Mouse (Mus musculus) C2C12 (cell line): ENCODE measurements at regions not wholly inside any gene's neighbourhood (a gene's known extent, or its start where the extent isn't known, plus 50 kb on each side); places are given as distances from the start of the nearest gene placed in this dataset.

ENCODE experiments used
- H3K27me3 ChIP-seq: one replicate; pipeline ENCODE4 v1.6.1; 2011; ENCODE audit not compliant: control insufficient read depth, insufficient read depth, insufficient read length
- H3K36me3 ChIP-seq: one replicate; pipeline ENCODE4 v1.6.1; 2011; ENCODE audit not compliant: control insufficient read depth, insufficient read depth
- H3K4me3 ChIP-seq: one replicate; pipeline ENCODE4 v1.5.1; 2011; ENCODE audit warnings: mild to moderate bottlenecking, control low read depth; ENCODE audit not compliant: poor library complexity, insufficient read depth, severe bottlenecking
- H3K79me2 ChIP-seq: one replicate; pipeline ENCODE4 v1.6.1; 2011; ENCODE audit not compliant: control insufficient read depth, insufficient read depth
- H3K79me3 ChIP-seq: one replicate; pipeline ENCODE4 v1.6.1; 2011; ENCODE audit warnings: low read depth, control low read depth
- H3ac ChIP-seq: one replicate; pipeline ENCODE3; 2011; ENCODE audit warnings: low read depth; ENCODE audit not compliant: control insufficient read depth, insufficient read length
- CEBPB ChIP-seq: IDR thresholded peaks from one replicate; pipeline ENCODE4 v1.6.1; 2011; ENCODE audit warnings: low read depth, mild to moderate bottlenecking, control low read depth, moderate library complexity
- CTCF ChIP-seq: IDR thresholded peaks from one replicate; pipeline ENCODE4 v1.5.1; 2011; ENCODE audit not compliant: control insufficient read depth, insufficient read depth, insufficient read length
- FOSL1 ChIP-seq: IDR thresholded peaks from one replicate; pipeline ENCODE4 v1.8.0; 2011; ENCODE audit warnings: mild to moderate bottlenecking, low read length; ENCODE audit not compliant: poor library complexity, insufficient read depth, severe bottlenecking
- MAX ChIP-seq: IDR thresholded peaks from one replicate; pipeline ENCODE4 v1.6.1; 2011; ENCODE audit warnings: mild to moderate bottlenecking, control low read depth
- MYOD1 ChIP-seq: IDR thresholded peaks from one replicate; pipeline ENCODE4 v1.6.1; 2011; ENCODE audit warnings: low read depth; ENCODE audit not compliant: control insufficient read depth, insufficient read length
- MYOG ChIP-seq: IDR thresholded peaks from one replicate; pipeline ENCODE4 v1.6.1; 2011; ENCODE audit not compliant: control insufficient read depth, insufficient read length; ENCODE audit errors: extremely low read depth
- USF1 ChIP-seq: IDR thresholded peaks from one replicate; pipeline ENCODE4 v1.6.1; 2011; ENCODE audit warnings: low read depth, mild to moderate bottlenecking, control low read depth, moderate library complexity

DNA sequence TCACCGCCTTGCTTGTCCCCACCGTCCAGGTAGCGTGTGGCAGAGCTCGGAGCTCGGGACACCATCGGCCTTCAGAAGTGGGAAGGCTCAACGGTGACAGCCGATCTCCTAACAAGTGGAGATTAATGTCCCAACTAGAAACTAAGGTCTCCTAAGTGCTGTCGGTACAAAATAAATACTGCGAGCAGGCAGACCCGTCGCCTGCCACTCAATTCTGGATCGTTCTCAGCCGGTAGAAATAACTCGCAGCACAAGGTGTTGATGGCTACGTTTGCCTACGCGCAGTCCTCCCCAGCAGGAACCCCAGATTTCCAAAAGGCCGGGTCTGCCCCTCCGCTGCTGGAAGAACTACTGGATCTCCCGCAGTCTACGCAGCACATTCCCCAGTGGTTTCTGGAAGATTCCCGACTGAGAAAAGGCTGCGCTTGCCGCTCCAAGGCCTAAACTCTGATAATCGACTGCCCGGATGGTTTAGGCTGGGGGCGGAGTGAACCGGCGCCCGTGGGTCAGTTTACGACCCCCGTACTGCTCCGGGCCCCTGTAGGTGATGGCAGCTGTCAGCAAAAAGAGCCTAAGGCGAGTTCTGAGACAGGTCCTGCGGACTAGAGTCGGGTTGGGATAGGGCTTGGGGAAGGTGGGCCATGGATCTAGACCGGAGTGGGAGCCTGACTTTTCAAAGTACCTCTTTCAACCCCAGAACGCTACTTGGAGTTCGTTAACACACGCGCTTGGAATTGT lies 85.7 kb downstream of the Nr2f2 start:
- TF ChIP-seq MAX = no peak

DNA sequence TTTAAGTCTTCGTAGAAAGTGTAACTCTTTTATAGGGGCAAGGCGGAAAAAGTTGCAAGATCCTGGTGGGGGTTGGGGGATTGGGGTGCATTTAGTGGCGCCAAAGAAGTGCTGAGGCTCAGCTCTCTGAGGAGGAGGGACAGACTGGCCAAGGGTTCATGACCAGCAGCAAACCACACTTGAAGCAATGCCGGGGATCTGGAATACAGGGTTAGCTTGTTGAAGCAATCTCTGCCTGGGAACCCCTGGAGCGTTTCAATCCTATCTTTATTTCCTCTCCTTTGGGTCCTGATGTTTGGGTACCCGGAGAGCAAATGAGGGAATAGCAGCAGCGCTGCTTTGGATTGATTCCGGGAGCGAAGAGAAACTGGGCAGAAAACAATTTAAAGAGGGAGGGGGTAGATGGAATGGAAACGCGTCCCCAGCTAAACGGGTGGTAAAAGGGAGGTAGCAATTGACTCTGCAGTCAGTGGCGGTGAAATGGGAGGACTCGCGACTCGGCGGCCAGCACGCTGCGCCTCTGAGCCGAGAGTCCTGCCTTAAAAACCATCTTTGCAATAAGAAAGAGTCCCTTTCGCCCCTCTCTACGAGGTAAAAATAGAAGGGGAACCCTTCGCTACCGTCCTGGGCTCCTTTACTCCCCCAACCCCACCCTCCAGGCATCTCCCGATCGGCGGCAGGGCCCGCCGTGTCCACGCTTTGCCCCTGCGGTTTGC lies 86.5 kb downstream of the Nr2f2 start:
- Histone ChIP-seq H3ac (no peak overlapping the region), H3K4me3 (no peak overlapping the region), H3K79me2 (no peaks in the 10 kb centered on the region), H3K27me3 (no peaks in the 10 kb centered on the region), H3K79me3 (no peaks in the 10 kb centered on the region), H3K36me3 (no peaks in the 10 kb centered on the region)
- TF ChIP-seq USF1 = no peak
- TF ChIP-seq MAX = no peak
- TF ChIP-seq CEBPB = no peak
- no peak for TF ChIP-seq MYOG
- no peak for TF ChIP-seq MYOD1
- no peak for TF ChIP-seq FOSL1
- TF ChIP-seq CTCF = no peak

More for the DNA sequence above, 85.7 kb downstream of the Nr2f2 start:
- no peak overlapping the region for H3K4me3 ChIP-seq
- H3K27me3 ChIP-seq = no peaks in the 10 kb centered on the region
- no peaks in the 10 kb centered on the region for H3K36me3 ChIP-seq
- no peaks in the 10 kb centered on the region for H3K79me2 ChIP-seq
- H3K79me3 ChIP-seq = no peaks in the 10 kb centered on the region
- no peak overlapping the region for H3ac ChIP-seq

DNA sequence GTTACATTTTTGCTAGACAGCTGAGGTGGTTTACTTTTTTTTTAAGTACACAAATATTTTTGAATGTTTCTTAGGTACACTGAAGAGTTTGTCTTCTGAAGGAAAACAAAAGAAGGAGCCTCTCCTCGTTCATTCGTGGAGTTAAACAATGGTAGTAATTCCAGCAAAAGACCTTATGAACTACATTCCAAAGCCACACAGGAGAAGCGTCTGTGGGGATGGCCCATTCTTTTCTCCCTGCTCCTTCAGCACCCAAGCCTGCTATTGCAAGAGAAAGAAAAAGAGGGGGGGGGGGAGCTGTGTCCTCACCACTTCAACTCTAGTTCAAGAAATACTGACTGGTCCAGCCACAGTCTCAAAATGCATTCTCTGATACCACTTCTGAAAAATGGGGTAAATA lies 87.4 kb downstream of the Nr2f2 start:
- Histone ChIP-seq H3ac (no peak overlapping the region), H3K4me3 (no peak overlapping the region), H3K79me3 (no peaks in the 10 kb centered on the region), H3K79me2 (no peaks in the 10 kb centered on the region), H3K36me3 (no peaks in the 10 kb centered on the region), H3K27me3 (no peaks in the 10 kb centered on the region)
- TF ChIP-seq MAX = no peak

GRCm38 (mm10) chr7:70276078-70276477 lies 90.5 kb downstream of the Nr2f2 start:
- no peak overlapping the region for H3K4me3 ChIP-seq
- TF ChIP-seq USF1 (no peak), MYOD1 (no peak), CTCF (no peak), MYOG (no peak), FOSL1 (no peak), MAX (no peak), CEBPB (no peak)
- no peaks in the 10 kb centered on the region for H3K27me3 ChIP-seq
- no peaks in the 10 kb centered on the region for H3K79me2 ChIP-seq
- no peak overlapping the region for H3ac ChIP-seq
- no peaks in the 10 kb centered on the region for H3K79me3 ChIP-seq
- H3K36me3 ChIP-seq = no peaks in the 10 kb centered on the region

GRCm38 (mm10) chr7:70274312-70274711 lies 92.2 kb downstream of the Nr2f2 start:
- H3K27me3 ChIP-seq = no peaks in the 10 kb centered on the region
- no peaks in the 10 kb centered on the region for H3K79me3 ChIP-seq
- TF ChIP-seq MYOG = no peak
- TF ChIP-seq USF1 = no peak
- H3ac ChIP-seq = no peak overlapping the region
- H3K79me2 ChIP-seq = no peaks in the 10 kb centered on the region
- H3K4me3 ChIP-seq = no peak overlapping the region
- H3K36me3 ChIP-seq = no peaks in the 10 kb centered on the region

- no peaks in the 10 kb centered on the region for H3K27me3 ChIP-seq
- TF ChIP-seq MYOD1 (peak; percentile 30), CTCF (no peak), CEBPB (peak; percentile 33), FOSL1 (peak; percentile 61), MAX (peak; percentile 78)
- no peak overlapping the region for H3K4me3 ChIP-seq
- H3K36me3 ChIP-seq = no peaks in the 10 kb centered on the region
- H3K79me2 ChIP-seq = no peaks in the 10 kb centered on the region
- no peak overlapping the region for H3ac ChIP-seq
- no peaks in the 10 kb centered on the region for H3K79me3 ChIP-seq
Observed at GRCm38 (mm10) chr7:70267075-70267474, 99.5 kb downstream of the Nr2f2 start.
